Mouse (Mus musculus): ENCODE measurements around the gene Osbpl8.

DNA sequence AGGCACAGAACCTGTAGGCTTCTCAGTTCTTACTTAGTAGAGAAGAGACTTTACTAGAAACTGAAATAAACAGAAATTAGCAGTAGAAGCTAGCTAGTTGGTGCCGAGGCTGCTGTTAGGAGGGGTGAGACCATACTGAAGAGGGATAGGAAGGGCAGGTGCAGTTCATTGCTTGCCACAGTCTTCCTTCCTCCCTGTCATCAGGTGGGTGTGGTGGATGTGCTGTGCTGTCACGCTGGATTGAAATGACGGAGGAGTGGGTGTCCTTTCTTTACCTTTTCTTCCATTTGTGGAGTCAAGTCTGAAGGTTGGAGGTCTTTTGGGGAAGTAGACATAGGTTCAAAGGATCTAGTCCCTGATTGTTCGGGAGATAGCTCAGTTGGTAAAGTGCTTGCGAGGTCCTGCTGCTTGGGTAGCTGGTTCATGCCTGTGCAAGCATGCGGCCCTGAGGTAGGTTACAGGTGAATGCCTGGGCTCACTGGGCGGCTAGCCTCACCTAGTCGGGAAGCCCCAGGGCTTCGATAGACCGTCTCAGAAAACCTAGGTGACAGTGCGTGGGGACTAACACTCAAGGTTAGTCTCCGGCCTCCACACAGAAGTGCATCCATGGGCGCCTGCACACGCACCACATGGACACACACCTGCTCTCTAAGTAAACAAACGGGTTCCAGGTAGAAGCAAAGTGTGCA is 6.8 kb downstream of the Osbpl8 start:
- peak; percentile 11; the same call in 1 of the 2 replicates for TF ChIP-seq CTCF (IDR thresholded peaks at IDR 0.05; ENCODE audit: control insufficient read depth, insufficient read depth, low read length)
- no peak for TF ChIP-seq POLR2A (IDR thresholded peaks at IDR 0.05; ENCODE audit: borderline replicate concordance, control insufficient read depth, low read depth, low read length)

All from bone marrow, adult 2 months (tissue).